Mouse (Mus musculus): Measurements from ENCODE around the gene Klf12. TPM values are rescaled to one million over a fixed set of nuclear protein-coding genes. Genes with fewer than 3 reads are reported as not detected.

Gene Klf12
- total and polyA plus RNA-seq, 3 experiments: 3.3 to 9.7 (median 8.6) TPM

DNA sequence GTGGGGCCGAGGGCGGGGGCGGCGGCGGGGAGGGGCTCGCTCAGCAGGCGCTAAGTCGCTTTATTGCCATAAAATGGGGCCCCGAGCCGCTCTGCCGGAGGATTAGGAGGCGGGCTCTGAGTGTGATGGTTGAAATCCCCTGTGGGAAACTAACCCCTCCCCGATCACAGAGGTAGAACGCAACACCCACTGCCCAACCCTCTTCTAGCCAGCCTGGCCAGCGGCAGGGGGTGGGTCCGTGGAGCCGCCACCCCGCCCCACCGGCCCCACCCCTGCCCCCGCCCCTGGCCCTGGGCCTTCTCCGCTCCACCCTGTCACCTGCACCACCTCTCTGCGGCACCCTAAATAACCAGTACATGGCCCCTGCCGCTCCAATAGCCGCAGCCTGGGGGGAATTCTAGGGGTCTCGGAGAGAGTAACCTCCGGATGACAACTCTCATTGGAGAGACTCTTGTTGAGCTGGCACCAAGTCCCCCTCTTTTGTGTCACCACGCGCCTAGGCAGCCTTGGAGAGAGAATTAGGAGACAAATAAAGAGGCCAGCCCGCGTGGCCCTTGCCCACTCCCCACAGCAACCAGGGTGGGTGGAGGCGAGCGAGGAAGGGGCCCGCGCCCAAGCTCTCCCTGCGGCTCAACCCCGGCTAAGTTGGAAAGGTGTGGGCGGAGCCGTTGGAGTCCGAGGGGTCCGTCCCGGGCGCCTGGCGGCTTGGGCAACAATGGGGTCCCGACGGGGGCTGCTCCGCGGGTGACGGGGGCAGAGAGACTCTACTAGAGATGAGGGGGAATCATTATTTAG lies 579 bp upstream of the Klf12 start:
- Histone ChIP-seq H3K9ac (ENCODE audit: insufficient read depth, low read depth) (peak overlapping the region; percentile 71), H3K9me3 (replicated peaks; ENCODE audit: low read length) (peaks cover under 1% of the 10 kb centered on the region), H3K4me3 (replicated peaks in 1 of 3; ENCODE audit: low read depth in 2 of 3, low read length in 2 of 3, poor library complexity in 1 of 3) (peak overlapping the region; percentile 38 to 68 (median 59)), H3K27ac (ENCODE audit: insufficient read depth, low read depth) (no peak overlapping the region), H3K36me3 (replicated peaks in 1 of 2; ENCODE audit: control insufficient read depth in 1 of 2, insufficient read depth in 1 of 2, low read length in 1 of 2) (peaks cover 0 to under 1% of the 10 kb centered on the region in 2 experiments), H3K4me2 (ENCODE audit: insufficient read depth, low read depth, poor library complexity, severe bottlenecking) (peak overlapping the region; percentile 97), H3K79me2 (replicated peaks; ENCODE audit: control insufficient read depth, extremely low read depth, insufficient read depth, poor library complexity, severe bottlenecking) (peaks cover 8% of the 10 kb centered on the region), H3K4me1 (ENCODE audit: control insufficient read depth in 1 of 2, insufficient read depth in 2 of 2) (peaks cover 5 to 31% of the 10 kb centered on the region in 2 experiments; a peak in 3 of 4 replicates), H3K27me3 (replicated peaks) (peaks cover 8% of the 10 kb centered on the region)
- peak; percentile 94 for DNase-seq (ENCODE audit: extremely low read depth)
- TF ChIP-seq SIN3A (IDR thresholded peaks at IDR 0.05; ENCODE audit: low read length) (peak; percentile 65; the same call in 1 of the 2 replicates), POLR2A (IDR thresholded peaks at IDR 0.05; ENCODE audit: low read depth, low read length) (0 out of 2 replicates have a peak, but pooled peaks have one; percentile 7), MAZ (IDR thresholded peaks at IDR 0.05; ENCODE audit: low read depth, low read length) (peak; percentile 54; the same call in 1 of the 2 replicates), BHLHE40 (IDR thresholded peaks at IDR 0.05; ENCODE audit: low read depth, low read length) (0 out of 2 replicates have a peak, but pooled peaks have one; percentile 42), ELF1 (IDR thresholded peaks at IDR 0.05; ENCODE audit: low read depth, low read length) (0 out of 2 replicates have a peak, but pooled peaks have one; percentile 15), NELFE (IDR thresholded peaks at IDR 0.05; ENCODE audit: low read depth, low read length) (no peak), IRF4 (IDR thresholded peaks at IDR 0.05; ENCODE audit: low read depth, low read length) (0 out of 2 replicates have a peak, but pooled peaks have one; percentile 8), NRF1 (IDR thresholded peaks at IDR 0.05; ENCODE audit: low read depth, low read length) (no peak)
- in situ Hi-C loops (cut with MboI; ENCODE audit: low pct_ligation_motif_present, low pct_unique_long_range_greater_than_20kb, low sequenced_read_pairs) (no loop called here), dilution Hi-C loops (cut with MboI; ENCODE audit: extremely low pct_ligation_motif_present, extremely low pct_unique_long_range_greater_than_20kb, low sequenced_read_pairs) (no loop called here)

DNA sequence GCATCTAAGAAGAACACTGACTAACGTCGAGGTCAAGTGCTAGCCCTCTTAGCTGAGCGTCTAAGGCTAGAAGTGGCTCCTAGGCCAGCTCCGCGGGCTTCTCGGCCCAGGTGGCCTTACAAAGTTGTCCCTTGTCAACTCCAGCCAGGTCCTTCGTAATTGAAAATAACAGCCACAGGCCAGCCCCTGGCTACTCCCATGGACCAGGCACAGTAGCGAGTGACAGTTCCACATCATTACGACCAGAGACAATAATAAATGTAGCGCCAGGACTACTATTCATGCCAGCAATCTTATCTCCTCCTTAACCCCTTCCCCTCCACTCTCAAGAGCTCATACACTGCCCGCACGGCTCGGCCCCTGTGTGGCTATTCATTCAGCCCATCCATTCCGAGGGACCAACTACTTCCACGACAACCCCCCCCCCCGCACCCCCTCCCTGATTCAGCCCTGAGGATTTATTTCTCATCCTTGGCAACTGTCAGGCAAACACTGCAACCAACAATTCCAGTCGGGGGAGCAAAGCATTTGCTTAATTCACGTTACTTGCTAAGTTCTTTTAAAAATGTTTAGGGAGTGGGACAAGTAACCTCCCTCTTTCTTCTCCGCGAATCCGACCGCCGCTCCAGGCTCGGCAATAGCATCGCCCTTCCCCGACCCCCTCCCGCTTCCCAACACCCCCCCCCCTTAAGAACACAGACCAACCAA lies 914 bp downstream of the Klf12 start:
- DNase-seq (ENCODE audit: extremely low read depth): no peak
- peaks cover 2 to 5% of the 10 kb centered on the region in 2 experiments for H3K36me3 ChIP-seq (replicated peaks in 1 of 2; ENCODE audit: control insufficient read depth in 1 of 2, insufficient read depth in 1 of 2, low read length in 1 of 2)
- H3K9ac ChIP-seq (ENCODE audit: insufficient read depth, low read depth): peak overlapping the region; percentile 71
- dilution Hi-C loops (cut with MboI; ENCODE audit: extremely low pct_ligation_motif_present, extremely low pct_unique_long_range_greater_than_20kb, low sequenced_read_pairs): no loop called here
- H3K4me1 ChIP-seq (ENCODE audit: control insufficient read depth in 1 of 2, insufficient read depth in 2 of 2): peaks cover 2 to 31% of the 10 kb centered on the region in 2 experiments; a peak in 2 of 4 replicates
- peaks cover 6% of the 10 kb centered on the region for H3K27me3 ChIP-seq (replicated peaks)
- H3K79me2 ChIP-seq (replicated peaks; ENCODE audit: control insufficient read depth, extremely low read depth, insufficient read depth, poor library complexity, severe bottlenecking): peaks cover 10% of the 10 kb centered on the region
- peaks cover 3% of the 10 kb centered on the region for H3K9me3 ChIP-seq (replicated peaks; ENCODE audit: low read length)
- H3K4me3 ChIP-seq (replicated peaks in 1 of 3; ENCODE audit: low read depth in 2 of 3, low read length in 2 of 3, poor library complexity in 1 of 3): peak overlapping the region; percentile 57 to 67 (median 57)
- peak overlapping the region; percentile 72 for H3K4me2 ChIP-seq (ENCODE audit: insufficient read depth, low read depth, poor library complexity, severe bottlenecking)
- 0 out of 2 replicates have a peak, but pooled peaks have one; percentile 34 for TF ChIP-seq UBTF (IDR thresholded peaks at IDR 0.05; ENCODE audit: low read depth, low read length)
- no peak for TF ChIP-seq ELF1 (IDR thresholded peaks at IDR 0.05; ENCODE audit: low read depth, low read length)
- in situ Hi-C loops (cut with MboI; ENCODE audit: low pct_ligation_motif_present, low pct_unique_long_range_greater_than_20kb, low sequenced_read_pairs): no loop called here
- H3K27ac ChIP-seq (ENCODE audit: insufficient read depth, low read depth): no peak overlapping the region

All from CH12.LX (cell line).